Mouse (Mus musculus): ENCODE measurements around the gene Defb29.

Defb29 gene

DNA sequence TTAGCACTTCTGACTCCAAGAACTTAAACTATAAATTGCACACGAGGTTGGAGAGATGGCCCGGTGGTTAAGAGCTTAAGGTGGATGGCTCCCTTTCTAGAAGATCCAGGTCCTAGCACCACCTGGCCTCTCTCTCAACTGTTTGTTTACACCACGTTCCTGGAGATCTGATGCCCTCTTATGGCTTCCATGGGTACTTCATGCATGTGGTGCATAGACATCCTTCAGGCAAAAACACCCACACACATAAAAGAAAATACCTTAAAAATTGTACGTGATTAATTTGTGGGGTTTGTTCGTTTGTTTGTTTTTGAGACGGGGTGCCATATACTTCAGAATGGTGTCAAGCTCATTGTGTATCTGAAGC is 39.1 kb downstream of the Defb29 start:
- no peak for ATAC-seq (ENCODE audit: low TSS enrichment)

DNA sequence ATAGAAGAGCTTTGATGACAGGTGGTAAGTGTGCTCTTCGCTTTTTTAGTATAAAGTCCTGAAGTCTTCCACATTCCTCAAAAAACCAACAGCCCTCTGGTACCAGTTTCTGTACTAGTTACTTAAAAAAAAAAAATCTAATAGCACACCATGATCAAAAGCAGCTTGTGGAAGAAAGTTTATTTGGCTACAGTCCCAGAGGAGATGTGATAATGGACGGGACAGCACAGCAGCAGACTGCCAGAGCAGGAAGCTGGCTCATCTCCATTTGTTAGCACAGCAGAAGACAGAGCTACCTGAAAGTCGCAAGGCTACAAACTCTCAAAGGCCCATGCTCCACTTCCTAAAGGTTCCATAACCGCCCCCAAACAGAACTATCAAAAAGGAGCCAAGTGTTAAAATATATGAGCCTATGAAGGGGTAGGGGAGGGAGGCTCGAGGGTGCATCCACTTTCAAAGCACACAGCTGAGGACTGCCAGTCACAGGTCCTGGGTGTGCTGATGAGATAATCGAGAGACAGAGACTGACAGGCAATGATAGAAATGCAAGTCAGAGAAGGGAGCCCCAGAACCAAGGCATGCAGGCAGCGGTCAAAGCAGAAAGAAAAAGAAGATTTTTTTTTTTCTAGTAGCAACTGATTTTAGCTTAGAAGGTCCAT is 39.6 kb downstream of the Defb29 start:
- no peak for ATAC-seq (ENCODE audit: low TSS enrichment)

- ATAC-seq (ENCODE audit: low TSS enrichment): no peak
These were observed 41.9 kb downstream of the Defb29 start for GRCm38 (mm10) chr2:152498020-152498419.

GRCm38 (mm10) chr2:152493151-152493550 is 46.7 kb downstream of the Defb29 start:
- no peak for ATAC-seq (ENCODE audit: low TSS enrichment)

DNA sequence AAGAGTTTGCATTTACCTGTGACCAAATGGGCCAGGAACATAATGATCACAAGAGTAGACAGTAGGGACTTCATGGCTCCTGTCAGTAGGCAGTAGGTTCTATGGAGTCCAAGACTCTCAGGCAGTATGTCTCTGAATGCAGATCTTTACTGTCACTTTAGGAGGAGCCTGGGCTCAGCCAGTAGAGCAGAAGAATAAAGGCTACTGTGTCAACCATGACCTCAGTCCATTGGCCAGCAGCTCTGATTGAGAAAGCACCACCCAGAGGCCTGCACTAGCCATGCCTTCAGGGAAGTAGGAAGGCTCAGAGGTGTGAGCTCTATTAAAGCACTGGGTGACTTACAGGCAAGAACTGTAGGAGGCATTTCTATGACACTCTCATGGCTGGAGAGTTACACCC is 49.9 kb downstream of the Defb29 start, which contains the start of gene Defb22:
Defb22 (minus strand) TSS at position 101 of the 400 bp plus-strand sequence.
- ATAC-seq (ENCODE audit: low TSS enrichment): no peak
